Mouse (Mus musculus): ENCODE measurements around the gene Ctdsp1.

Gene Ctdsp1

GRCm38 (mm10) chr1:74444538-74444937 is 53.2 kb downstream of the Ctdsp1 start:
- DNase-seq (ENCODE audit: low read depth, low spot score): no peak
